Mouse (Mus musculus) layer of hippocampus, adult 2 months (tissue): ENCODE results near the gene Ufc1. TPM values are rescaled to one million over a fixed set of nuclear protein-coding genes. Genes with fewer than 3 reads are reported as not detected.
"Not testable (repeated sequence)": the region's sequence is repeated elsewhere in the genome, so short reads cannot be mapped to it uniquely, and the experiment has no call there.

ENCODE experiments used
- DNase-seq, 2 experiments: peaks; one replicate each; pipeline ENCODE4 v3.0.0; 2022; ENCODE audit warnings: low spot score in 2 of 2
- H3K27ac ChIP-seq: fragments of 200-600 bp; 2 replicates; pipeline ENCODE4 v1.8.1; 2022
- H3K4me3 ChIP-seq: fragments of 200-600 bp; 2 replicates; pipeline ENCODE4 v1.8.1; 2022; ENCODE audit warnings: mild to moderate bottlenecking
- CTCF ChIP-seq: fragments of 200-600 bp; conservative IDR thresholded peaks from 2 replicates; pipeline ENCODE4 v1.8.1; 2022; ENCODE audit warnings: antibody characterized with exemption, mild to moderate bottlenecking, moderate library complexity
- total RNA-seq, 2 experiments: library from RNA; stranded (reverse); gene quantifications; 2 replicates each; pipeline ENCODE4 v1.2.3; 2021

Ufc1 gene
- total RNA-seq, 2 experiments from 2014 or later = 105 to 113 TPM

GRCm38 (mm10) chr1:171246709-171247452, 47.9 kb downstream of the Ufc1 start:
- peak overlapping the region; percentile 95 for H3K27ac ChIP-seq
- peak; percentile 97 for TF ChIP-seq CTCF
- peak overlapping the region; percentile 68 for H3K4me3 ChIP-seq
- peak; percentile 99 for DNase-seq

GRCm38 (mm10) chr1:171245353-171245752, 49.5 kb downstream of the Ufc1 start:
- no peak for TF ChIP-seq CTCF
- no peak for DNase-seq
- H3K27ac ChIP-seq = no peak overlapping the region
- H3K4me3 ChIP-seq = no peak overlapping the region

DNA sequence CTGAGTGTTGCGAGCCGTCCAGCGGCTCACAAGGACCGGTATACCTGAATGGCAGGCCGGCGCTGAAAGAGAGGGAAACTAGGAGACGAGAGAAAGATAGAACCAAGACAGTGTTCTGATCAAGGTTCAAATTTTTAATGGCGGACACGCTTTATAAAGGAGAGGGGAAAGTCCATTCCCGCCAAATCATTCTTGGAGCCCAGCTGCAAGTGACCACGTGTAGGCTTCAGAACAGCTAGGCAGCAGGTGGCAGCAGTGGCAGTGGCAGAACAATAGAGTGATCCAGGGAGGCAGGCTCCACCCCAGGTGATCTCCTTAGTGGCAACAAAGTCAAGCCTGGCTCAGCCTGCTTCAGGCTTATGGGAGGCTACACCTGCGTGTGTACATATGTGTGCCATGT, 52.9 kb downstream of the Ufc1 start:
- TF ChIP-seq CTCF = peak; percentile 16; the same call in 1 of the 2 replicates
- not testable (repeated sequence) for DNase-seq, H3K4me3 ChIP-seq

GRCm38 (mm10) chr1:171240911-171241310, 53.9 kb downstream of the Ufc1 start:
- Histone ChIP-seq H3K4me3 (no peak overlapping the region), H3K27ac (no peak overlapping the region)
- TF ChIP-seq CTCF = no peak
- no peak for DNase-seq

More for the DNA sequence above, 52.9 kb downstream of the Ufc1 start:
- H3K27ac ChIP-seq = not testable (repeated sequence)

DNA sequence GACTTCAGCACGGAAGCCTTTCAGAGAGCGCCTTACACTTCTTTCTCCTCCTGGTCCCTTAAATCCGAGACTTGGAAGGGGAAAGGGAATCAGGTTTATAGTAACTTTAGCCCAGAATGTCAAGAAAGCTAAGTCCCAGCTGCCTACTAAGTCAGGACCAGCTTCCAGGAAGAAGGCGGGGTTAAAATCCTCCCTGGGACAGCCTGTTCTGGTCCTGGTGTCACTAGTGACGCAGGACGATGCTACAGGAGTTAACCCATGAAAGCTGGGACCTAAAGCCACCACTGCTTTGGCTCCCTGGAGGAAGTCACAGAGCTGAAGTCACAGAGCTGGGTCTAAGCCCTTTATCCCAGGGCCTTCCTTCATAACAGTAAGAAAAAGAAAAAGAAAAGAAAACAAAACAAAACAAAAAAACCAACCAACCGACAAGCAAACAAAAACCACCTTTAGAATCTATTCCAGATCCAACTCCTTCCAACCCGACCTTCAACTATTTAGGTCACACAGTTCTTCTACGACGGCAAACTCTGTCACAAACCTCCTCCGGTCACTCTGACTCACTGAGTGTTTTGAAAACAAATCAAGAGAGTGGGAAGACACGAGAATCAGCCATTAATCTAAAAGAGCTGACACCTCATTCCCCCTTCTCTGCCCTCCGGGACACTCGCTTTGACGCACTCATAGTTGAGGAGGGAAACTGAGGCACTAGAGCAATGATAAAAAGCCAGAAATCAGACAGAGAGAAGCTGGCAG, 54.7 kb downstream of the Ufc1 start:
- Histone ChIP-seq H3K27ac (no peak overlapping the region), H3K4me3 (no peak overlapping the region)
- TF ChIP-seq CTCF = no peak
- no peak for DNase-seq

Other genes starting within 250 kb of the Ufc1 start
- 10 to 100 TPM; 12.0 to 12.3 TPM for gene Fcgr3, start 230.1 kb downstream of the Ufc1 start, total RNA-seq
- 1 to 10 TPM in 1 of 2 experiments, under 1 TPM in 1; 0.76 to 2.4 TPM for gene Cfap126, start 181.1 kb downstream of the Ufc1 start, total RNA-seq
- gene Sdhc, start 144.4 kb downstream of the Ufc1 start, total RNA-seq = 100 to 1,000 TPM; 185 to 201 TPM
- not detected for gene Mpz, start 144.3 kb downstream of the Ufc1 start, total RNA-seq
- gene Pcp4l1, start 98.8 kb downstream of the Ufc1 start, total RNA-seq = 10 to 100 TPM; 40.4 to 40.9 TPM
- under 1 TPM in 1 of 2 experiments, not detected in 1; 0.15 TPM for gene Nr1i3, start 81.1 kb downstream of the Ufc1 start, total RNA-seq
- 10 to 100 TPM; 70.8 to 76.7 TPM for gene Tomm40l, start 72.5 kb downstream of the Ufc1 start, total RNA-seq
- 1 to 10 TPM; 1.2 to 1.9 TPM for gene Apoa2, start 70.0 kb downstream of the Ufc1 start, total RNA-seq
- gene Fcer1g, start 60.7 kb downstream of the Ufc1 start, total RNA-seq = 10 to 100 TPM; 14.9 to 17.2 TPM
- 10 to 100 TPM in 1 of 2 experiments, 1 to 10 TPM in 1; 9.6 to 10.9 TPM for gene Adamts4, start 44.6 kb downstream of the Ufc1 start, total RNA-seq
- 100 to 1,000 TPM; 254 to 273 TPM for gene Ndufs2, start 43.6 kb downstream of the Ufc1 start, total RNA-seq
- 10 to 100 TPM; 73.1 to 79.3 TPM for gene B4galt3, start 24.7 kb downstream of the Ufc1 start, total RNA-seq
- 10 to 100 TPM; 31.2 to 42.1 TPM for gene Ppox, start 13.8 kb downstream of the Ufc1 start, total RNA-seq
- 10 to 100 TPM; 61.9 to 76.6 TPM for gene Usp21, start 7.0 kb downstream of the Ufc1 start, total RNA-seq
- 10 to 100 TPM; 36.1 to 37.4 TPM for gene Dedd, start 34.1 kb upstream of the Ufc1 start, total RNA-seq
- gene Nit1, start 50.6 kb upstream of the Ufc1 start, total RNA-seq = 10 to 100 TPM; 42.8 to 45.9 TPM
- 100 to 1,000 TPM; 154 to 163 TPM for gene Pfdn2, start 50.6 kb upstream of the Ufc1 start, total RNA-seq
- 1 to 10 TPM; 7.7 to 8.7 TPM for gene Klhdc9, start 65.8 kb upstream of the Ufc1 start, total RNA-seq
- gene Nectin4, start 75.1 kb upstream of the Ufc1 start, total RNA-seq = 1 to 10 TPM; 5.1 to 6.1 TPM
- 1 to 10 TPM; 1.9 to 2.2 TPM for gene Arhgap30, start 93.9 kb upstream of the Ufc1 start, total RNA-seq
- 100 to 1,000 TPM; 126 to 128 TPM for gene Usf1, start 116.3 kb upstream of the Ufc1 start, total RNA-seq
- 1 to 10 TPM; 4.1 to 5.6 TPM for gene Tstd1, start 123.8 kb upstream of the Ufc1 start, total RNA-seq
- gene F11r, start 142.5 kb upstream of the Ufc1 start, total RNA-seq = 1 to 10 TPM; 5.7 to 6.9 TPM
- gene Alyref2, start 208.5 kb upstream of the Ufc1 start, total RNA-seq = 1 to 10 TPM; 6.2 to 7.2 TPM
- not detected for gene Itln1, start 240.3 kb upstream of the Ufc1 start, total RNA-seq